Mouse (Mus musculus): Measurements from ENCODE around the gene Evc2. TPM values are rescaled to one million over a fixed set of nuclear protein-coding genes. Genes with fewer than 3 reads are reported as not detected.

Evc2 gene
- polyA plus RNA-seq, 1 experiment from 2014 or later: 2.1 TPM

DNA sequence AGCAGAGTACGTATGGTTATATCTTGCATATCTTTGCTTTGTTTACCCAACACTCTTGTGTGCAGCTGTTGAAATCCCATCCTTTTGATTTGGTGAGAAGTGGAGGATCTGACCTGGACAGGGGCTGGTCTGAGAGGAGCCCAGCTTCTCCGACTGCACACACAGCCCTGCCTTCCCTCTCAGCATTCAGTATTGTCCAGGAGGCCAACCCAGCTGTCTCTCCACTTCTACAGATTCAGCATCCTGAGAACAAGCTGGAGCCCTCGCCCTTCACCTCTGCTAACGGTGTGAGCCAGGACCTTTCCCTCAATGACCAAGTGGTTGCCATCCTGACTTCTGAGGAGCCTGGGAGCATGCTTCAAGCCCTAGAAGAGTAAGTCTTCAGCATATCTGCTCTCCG, 25.0 kb downstream of the Evc2 start:
- no peak for DNase-seq (ENCODE audit: low spot score)

DNA sequence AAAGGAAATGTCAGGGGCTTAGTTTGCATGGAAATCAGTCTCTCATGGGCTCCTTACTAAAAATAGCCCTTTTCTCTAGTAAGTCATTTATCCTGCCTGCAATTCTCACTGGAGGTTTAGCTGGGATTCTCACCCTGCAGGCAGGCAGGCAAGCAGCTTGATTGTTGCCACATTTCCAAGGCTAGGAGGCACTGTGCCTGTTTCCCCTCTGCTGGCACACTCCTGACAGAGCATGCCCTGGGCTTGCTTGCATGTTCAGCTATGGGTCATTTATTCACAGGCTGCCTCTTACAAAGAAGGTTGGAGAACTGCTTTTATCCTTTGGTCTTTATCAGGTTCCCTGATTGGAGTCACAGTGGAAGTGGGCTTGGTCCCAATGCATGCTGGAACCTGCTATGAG, 27.5 kb downstream of the Evc2 start:
- DNase-seq (ENCODE audit: low spot score): no peak

DNA sequence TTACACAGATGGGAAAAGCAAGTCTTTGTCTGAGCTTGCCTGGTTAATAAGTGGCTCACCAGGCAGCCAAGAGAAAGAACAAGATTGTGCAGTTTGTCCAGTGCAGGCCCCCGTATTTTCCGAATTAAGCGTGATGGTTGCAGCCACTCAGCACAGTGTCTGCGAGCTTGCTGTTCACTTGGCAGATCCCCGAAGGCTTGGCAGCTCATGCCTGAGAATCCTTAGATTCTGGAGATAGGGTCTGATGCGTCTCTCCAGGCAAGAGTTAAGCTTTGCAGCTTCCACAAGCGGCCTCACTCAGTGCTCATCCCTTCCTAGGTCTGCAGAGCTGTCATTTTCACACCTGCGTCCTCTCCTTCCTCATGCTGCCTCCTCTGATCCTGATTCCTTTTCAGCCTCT, 30.5 kb downstream of the Evc2 start:
- no peak for DNase-seq (ENCODE audit: low spot score)

DNA sequence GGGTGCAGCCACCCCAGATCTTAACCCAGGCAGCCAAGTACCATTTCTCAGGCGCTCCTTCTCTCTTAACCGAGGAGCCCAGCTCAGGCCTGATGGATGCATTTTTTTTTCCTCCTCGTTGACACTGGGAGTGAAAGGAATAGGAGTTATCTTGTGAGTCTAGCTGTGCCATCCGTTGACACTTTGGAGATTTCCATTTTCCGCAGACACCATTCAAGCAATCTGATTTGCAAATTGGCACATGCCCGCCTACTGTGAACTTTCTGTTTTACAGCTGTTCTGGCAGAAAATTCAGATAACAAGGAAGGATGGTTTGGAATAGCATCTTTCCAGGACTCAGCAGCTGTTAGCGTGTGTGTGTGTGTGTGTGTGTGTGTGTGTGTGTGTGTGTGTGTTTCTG, 39.1 kb downstream of the Evc2 start:
- DNase-seq (ENCODE audit: low spot score): no peak

DNA sequence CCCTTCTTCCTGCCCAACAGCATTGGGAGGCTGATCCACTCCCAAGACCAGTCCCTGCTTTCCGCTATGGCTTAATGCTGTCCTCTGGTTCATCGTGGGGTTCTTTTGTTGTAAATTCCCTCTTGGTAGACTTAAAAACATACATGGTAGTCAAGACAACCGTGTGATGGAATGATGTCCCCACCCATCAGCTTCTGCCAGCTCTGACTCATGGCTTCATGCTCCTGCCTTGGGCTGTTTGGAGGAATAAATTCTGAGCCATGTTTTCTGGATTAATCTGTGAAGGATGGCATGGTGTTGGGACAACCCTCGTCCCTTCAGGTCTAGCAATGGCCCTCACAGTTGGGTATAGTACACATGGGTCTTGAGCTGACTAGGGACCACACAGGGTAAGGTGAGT, 42.3 kb downstream of the Evc2 start:
- no peak for DNase-seq (ENCODE audit: low spot score)

DNA sequence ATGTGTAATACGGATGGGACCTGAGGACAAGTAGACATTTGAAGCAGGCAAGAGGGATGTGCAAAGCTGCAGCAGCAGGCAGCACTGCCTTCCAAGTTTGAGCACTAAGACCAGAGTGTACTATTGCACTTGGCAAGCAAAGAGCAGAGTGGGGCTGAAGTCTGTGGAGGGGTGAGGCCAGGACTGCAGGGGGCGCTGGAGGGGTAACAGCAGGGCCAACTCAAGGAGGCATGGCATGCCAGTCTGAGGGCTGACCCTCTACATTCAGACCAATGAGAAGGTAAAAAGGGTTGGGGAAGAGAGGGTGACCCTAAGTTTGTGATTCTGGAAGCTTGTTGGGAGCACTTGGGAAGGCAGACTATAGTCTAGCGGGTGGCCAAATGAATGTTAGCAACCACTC, 45.3 kb downstream of the Evc2 start:
- DNase-seq (ENCODE audit: low spot score): no peak

DNA sequence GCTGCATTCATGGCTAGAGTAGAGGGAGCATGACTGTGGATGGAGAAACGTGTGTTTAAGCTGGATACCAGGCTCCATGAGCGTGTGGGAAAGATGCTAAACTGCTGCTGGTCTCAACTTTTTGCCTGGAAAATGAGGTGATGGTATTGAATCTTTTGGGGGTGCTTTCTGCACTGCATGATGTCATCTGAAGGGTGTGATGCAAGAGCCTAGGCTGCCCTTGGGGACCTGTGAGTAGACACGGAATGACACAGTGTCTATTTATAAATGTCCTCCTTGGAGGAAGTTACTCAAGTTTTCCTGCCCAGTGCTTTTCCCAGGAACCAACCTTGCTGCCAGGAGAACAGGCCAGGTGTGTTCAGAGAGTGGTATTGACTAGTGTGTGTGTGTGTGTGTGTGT, 50.3 kb downstream of the Evc2 start:
- no peak for DNase-seq (ENCODE audit: low spot score)

DNA sequence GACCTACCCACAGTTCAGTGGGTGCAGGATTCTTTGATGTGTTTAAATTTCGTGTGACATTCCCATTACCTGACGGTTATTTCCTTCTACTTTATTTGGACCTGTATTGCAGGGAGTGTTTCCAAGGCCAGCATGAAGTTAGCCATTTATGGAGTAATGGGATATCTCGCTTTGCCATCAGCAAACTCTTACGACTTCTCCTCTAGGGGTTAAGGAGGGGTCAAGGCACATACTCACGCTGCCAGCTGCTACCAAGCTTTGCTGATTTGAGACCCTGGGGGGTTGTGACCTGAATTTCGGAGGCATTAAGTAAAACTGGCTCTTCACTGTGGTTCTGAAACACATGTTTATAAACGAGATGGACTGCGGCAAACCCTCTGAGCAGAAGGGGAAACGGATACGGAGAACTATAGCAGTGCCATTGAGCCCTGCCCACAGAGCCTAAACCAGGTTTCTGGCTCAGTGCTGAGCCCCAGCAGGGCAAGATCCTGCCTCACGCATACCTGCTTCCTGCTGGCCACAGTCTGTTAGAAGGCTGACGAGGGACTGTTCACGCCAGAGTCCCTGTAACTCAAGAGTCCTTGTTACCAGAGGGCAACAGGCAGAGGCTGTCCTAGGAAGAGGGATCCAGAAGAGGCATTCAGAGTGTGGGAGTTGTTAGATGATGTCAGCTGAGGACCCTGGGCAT, 51.7 kb downstream of the Evc2 start:
- no peak for DNase-seq (ENCODE audit: low spot score)

DNA sequence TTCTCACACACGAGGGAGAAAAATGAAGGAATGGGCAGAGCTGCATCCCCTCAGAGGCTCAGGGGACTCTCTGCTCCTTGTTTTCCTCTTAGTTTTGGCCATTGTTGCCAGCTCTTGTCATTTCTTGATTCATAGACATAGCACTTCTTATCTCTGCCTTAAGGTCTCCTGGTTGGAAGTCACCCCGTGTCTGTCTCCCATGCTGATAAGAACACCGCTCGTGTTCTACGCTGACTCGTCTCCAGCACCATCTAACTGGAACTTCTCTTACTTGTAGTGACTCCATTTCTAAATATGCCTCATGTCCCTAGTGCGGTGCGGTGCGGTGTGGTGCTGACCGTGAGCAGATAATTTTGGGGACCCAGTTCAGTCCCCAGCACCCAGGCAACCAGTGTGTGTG, 52.6 kb downstream of the Evc2 start:
- no peak for DNase-seq (ENCODE audit: low spot score)

DNA sequence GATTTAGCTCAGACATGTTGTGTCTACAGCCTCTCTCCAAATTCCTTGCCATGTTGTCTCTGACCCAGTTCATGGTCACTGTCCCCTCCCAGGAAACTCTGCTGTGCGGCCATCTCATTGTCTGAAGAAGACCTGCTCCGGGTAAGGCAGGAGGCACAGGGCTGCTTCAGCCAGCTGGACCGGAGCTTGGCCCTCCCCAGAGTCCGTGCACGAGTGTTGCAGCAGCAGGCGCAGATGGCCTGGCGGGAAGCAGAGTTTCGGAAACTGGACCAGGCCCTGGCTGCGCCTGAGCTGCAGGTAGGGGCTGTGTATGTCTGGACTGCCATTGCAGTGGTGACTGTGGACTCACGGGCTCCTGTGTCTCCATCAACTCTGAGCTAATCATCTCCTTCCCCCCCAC, 53.6 kb downstream of the Evc2 start:
- no peak for DNase-seq (ENCODE audit: low spot score)

DNA sequence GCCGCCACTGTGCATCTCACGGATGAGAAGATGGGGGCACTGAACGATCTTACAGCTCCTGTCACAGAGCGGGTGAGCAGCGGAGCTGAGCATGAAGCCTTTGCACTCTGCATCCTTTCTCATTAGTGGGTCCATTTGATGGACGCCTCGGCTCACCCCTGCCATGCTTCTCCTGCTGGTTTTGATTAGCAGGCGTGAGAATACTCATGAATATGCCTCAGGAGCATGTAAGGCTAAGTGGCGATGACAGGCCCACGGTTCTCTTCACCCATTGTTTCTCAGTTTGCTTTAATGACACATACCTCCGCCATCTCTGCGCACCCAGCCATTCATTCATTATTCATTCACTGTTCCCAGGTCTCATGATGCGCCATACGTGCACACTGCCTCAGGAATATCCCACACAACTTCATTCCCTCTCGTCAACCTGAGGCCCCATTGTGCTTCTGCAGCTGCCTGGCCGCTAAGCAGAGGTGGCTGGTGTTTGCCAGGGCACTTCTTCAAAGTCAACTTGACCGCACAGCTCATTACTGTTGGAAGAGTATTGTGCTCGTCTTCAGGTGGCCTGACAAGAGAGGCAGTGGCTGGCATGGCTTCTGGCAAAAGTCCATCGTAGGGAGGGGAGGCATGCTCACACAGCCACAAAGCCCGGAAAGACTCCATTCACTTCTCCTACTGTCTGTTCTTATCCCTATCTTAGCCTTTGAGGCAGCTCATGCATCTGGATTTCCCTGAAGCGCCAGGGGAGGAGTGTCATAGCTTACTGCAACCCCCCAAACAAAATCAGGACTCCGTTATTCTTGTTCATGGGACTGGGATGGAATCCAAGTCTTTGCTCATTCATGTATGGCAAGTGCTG, 57.1 kb downstream of the Evc2 start:
- DNase-seq (ENCODE audit: low spot score): no peak

DNA sequence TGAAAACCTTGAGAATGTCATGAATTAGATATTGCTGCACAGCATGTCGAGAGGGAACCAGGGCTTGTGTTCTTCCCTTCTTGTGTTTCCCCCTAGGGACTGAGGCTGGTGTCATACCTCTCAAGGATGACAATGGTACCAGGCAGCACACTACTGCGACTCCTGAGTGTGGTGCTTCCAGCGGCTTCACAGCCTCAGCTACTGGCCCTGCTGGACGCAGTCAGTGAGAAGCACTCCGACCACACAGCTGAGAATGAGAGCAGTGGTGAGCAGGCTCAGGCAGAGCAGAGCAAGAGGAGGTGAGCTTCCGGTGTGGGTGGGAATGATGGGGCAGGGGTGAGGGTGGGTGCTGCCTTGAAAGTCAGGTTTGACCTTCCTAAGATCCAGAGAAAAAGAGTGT, 80.7 kb downstream of the Evc2 start:
- DNase-seq (ENCODE audit: low spot score): no peak

DNA sequence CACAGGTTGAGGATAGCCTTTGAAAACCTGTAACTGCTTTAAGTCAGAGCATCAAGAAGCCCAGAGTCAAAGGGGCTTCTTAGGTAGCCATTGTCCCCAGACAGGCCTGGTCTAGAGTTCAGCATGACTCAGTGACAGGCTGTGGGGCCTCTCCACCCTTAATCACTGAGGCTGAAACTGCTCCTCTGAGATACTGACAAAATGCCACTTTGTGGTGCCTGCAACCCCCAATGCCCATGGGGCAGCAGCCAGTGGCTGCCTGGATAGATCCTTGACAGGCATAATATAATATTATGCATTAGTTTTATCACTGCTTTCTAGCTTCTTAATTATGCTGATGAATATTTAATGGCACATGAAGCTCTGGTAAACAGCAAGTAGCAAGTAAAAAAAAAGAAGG, 88.9 kb downstream of the Evc2 start:
- DNase-seq (ENCODE audit: low spot score): no peak

DNA sequence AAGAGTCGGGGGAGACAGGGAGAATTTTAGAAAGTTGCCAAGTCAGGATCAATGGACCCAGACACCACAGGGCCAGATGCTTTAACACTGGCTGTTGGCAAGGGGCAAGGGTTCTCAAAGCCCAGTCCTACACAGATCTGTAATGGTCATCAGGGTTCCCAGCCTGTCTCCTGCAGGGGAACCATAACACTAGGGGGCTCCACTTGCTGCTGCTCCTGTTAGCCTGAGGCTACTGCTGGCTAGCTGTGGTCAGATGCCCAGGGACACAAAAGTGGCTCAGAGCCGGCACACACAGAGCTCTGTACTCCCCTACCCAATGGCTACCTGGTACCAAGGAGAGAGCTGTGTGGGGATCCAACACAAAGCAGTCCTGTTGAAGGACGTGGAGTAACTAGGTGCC, 97.1 kb downstream of the Evc2 start:
- DNase-seq (ENCODE audit: low spot score): no peak

DNA sequence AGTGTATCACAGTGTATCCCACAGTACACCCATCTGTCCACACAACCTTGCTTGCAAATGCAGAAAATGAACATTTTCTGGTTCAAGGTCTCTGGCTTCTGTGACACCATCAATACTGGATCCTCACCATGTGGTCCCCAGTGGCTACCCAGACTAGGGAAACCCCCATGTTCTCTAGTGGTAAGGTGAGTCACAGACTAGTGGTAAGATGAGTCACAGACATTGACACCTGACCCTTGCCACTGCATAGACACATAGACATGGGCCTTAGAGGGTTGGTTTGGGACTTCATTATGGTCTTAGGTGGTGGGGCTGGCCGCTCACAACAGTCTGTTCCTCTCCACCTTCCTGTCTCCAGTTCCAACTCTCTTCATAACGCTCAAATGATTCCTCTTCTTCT, 104.5 kb downstream of the Evc2 start:
- no peak for DNase-seq (ENCODE audit: low spot score)

DNA sequence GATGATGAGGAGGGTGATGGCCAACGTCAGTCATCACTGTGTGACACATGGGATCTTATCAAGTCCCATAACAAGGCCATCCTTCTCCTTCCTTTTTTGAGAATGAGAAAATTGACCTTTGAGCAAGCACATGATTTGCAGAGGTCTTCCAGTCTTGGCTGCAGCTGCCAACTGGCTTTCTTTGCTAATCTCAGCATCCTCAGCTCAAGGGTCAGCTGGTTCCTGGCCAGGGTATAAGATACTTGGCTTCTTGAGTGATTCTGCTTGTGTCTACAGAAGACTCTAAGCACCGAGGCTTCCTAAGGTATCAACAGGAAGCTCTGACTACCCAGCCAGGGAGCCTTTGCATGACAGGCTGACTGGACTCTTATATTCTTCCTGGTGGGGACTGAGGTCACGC, 109.2 kb downstream of the Evc2 start:
- no peak for DNase-seq (ENCODE audit: low spot score)

DNA sequence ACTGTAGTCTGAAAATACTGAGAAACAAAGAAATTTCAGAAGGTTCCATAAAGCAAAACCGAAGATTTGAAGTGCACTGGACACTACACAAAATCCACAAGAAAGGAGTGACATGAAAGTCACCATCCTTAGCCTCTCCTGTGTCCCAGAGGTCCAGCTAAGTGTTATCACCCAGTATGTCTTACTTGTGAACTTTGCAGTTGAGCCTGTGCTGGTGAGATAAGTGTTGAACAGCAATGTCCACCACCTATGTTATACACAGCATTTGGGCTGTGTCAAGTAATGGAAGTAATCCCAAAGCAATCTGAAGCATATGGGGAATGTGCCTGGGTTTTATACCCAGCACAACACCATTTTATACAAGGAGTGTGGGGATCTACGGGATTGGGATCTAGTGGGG, 118.3 kb downstream of the Evc2 start:
- DNase-seq (ENCODE audit: low spot score): no peak

DNA sequence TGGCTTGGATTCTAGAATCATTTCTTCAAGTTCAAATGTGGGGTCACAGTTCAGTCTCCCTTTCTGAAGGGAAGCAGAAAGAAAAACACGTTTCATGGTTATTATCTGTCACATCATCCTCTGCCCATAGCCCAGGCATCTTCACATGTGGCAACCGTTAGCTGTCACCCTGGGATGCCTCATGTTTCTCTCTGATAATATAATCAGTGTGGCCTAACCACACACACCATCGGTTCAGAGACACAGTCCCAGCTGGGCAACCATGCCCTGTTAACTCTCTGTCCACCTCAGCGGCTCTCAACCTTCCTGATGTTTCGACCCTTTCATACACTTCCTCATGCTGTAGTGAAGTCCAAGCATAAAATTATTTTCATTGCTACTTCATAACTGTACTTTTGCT, 118.9 kb downstream of the Evc2 start:
- no peak for DNase-seq (ENCODE audit: low spot score)

DNA sequence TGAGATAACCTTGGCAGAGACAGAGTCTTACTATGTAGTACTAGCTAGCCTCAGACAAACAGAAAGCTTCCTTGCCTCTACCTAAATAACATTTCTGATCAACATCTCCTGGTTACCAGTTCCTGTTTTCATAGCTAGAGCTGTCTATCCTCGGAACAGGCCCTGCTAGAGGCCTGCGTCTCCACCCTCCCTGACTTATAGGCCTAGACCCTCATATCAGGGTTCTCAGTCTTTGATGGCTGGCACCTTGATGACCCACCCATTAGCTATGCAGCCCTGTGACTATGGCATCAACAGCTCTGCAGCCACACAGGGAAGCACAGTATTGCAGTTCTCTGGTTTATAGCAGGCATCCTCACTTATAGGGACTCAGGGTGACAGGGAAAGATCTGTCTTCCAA, 119.5 kb downstream of the Evc2 start:
- DNase-seq (ENCODE audit: low spot score): no peak

DNA sequence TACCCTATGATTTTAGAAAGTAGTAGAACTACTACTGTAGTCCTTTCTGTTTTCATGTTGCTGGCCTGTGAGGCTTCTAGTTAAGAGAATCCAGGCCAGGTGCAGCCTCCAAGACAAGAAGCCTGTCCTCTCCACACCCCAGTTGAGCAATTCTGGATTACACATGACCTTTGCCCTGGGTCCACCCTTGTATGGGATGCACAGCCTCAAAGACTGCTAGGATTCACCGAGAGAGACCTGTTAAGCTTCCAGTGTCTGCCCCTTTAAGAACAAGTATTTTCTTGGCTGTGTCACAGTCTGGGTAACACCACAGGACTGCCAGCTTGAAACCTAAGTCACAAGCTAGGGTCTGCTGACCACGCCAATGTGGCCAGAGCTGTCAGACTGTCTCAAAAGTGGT, 119.9 kb downstream of the Evc2 start:
- no peak for DNase-seq (ENCODE audit: low spot score)

DNA sequence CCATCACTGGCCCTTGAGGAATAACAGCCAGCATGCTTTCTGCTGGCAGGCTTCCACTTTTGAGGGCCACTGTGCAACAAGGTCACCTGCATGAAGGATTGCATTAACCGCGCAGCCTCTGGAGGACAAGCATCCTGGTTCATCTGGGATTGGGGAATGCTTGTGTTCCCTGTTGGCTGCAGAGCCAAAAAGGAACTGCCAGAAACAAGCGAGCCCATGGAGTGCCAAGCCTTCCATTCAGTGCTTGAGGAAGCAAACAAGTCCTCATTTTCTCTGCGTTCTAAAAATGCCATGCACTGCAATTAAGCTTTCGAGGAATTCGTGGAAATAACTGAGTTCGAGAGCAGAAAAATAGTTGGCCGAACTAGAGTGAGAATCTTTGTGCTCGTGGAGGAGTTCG, 127.2 kb downstream of the Evc2 start:
- DNase-seq (ENCODE audit: low spot score): no peak

DNA sequence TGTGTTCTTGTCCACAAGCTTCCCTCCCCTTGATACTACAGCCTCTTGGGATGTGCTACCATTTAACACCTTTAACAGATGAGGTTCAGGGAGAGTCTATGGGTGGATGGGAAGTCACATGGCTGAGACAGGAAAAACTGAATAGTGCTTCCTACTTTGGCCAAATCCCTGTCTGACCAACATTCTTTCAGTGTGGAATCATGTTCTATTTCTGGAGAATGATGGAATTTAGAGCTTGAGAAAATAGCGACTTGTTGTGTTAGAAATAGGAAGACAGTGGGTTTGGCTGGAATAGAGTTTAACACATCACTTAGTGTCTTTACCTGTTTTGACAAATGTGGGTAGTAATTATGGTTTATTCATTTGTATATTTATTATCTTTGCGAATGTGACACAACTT, 129.3 kb downstream of the Evc2 start:
- no peak for DNase-seq (ENCODE audit: low spot score)

DNA sequence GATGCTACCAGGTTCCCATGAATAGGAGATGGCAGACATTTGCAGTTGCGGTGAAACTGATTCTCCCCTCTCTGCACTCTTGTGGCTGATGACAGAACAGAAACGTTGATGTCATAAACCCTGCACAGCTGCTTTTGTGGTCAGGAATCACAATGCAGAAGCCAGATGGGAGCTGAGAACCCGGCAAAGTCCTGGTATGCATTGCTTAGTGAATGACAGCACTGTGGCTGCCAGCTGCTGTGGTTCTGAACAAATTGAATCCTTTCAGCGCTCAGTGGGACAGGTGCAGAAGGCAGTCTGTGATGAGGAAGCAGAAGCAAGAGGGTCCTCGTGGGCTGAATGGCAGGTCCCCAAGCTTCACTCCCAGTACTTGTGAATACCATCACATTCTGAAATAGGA, 130.7 kb downstream of the Evc2 start:
- peak; percentile 16 for DNase-seq (ENCODE audit: low spot score)

Measured in thymus, postnatal 0 days (tissue).